Comparison of ENCODE assay signal across 11 mouse cellular contexts in genomic region chr13:63701199-63702175, GRCm38 (mm10).
DNase-seq lines count a peak whose midpoint lies in the region; ATAC-seq and TF ChIP-seq lines count a peak whose summit lies in the region.
"Had no signal": no experiment of that assay in that cellular context is flagged by ENCODE, and none has a peak within 500 bp of the region (broad histone marks: within the 10 kb centered on the region; RNA-seq: fewer than 3 reads in every experiment).

No protein-coding gene starts in this region.

- DNase-seq in hindbrain, embryonic 10.5 days (ENCODE audit: low spot score) = peak; percentile 14
- DNase-seq in hindbrain, embryonic 11.5 days (ENCODE audit: low spot score) = no peak
- peak; percentile 6 for DNase-seq in CD4-positive, CD25-positive, alpha-beta regulatory T cell, adult 2 months (ENCODE audit: low read depth, low spot score)
- peak; percentile 12 for DNase-seq in hindbrain, postnatal 0 days (ENCODE audit: low spot score)
- no peak for DNase-seq in thymus, postnatal 10 days (ENCODE audit: low spot score in 2 of 2)
- DNase-seq in urinary bladder, postnatal 4 days (ENCODE audit: low spot score in 2 of 2) = no peak
- DNase-seq in cerebellum, postnatal 14 days = no peak
- DNase-seq: adrenal gland, postnatal 14 days; heart, postnatal 36 days; liver, embryonic 13.5 days had no signal

- no peaks in the 10 kb centered on the region for H3K27me3 ChIP-seq in hindbrain, embryonic 10.5 days (ENCODE audit: insufficient read depth, poor library complexity, severe bottlenecking)
- no peaks in the 10 kb centered on the region for H3K27me3 ChIP-seq in hindbrain, embryonic 11.5 days (ENCODE audit: control insufficient read depth, insufficient read depth, low read length)
- H3K27me3 ChIP-seq in hindbrain, postnatal 0 days (ENCODE audit: insufficient read depth, low read length) = no peaks in the 10 kb centered on the region
- peaks cover 7% of the 10 kb centered on the region for H3K27me3 ChIP-seq in myocyte (ENCODE audit: control insufficient read depth, insufficient read depth, insufficient read length)
- H3K27me3 ChIP-seq: liver, embryonic 13.5 days had no signal

- TF ChIP-seq CTCF in hindbrain, postnatal 0 days (IDR thresholded peaks at IDR 0.05; ENCODE audit: low read depth) = no peak

- peak overlapping the region; percentile 60 for H3K27ac ChIP-seq in hindbrain, embryonic 10.5 days
- no peak overlapping the region for H3K27ac ChIP-seq in hindbrain, embryonic 11.5 days (ENCODE audit: low read depth, low read length)
- peak overlapping the region; percentile 29; the same call in 1 of the 2 replicates for H3K27ac ChIP-seq in hindbrain, postnatal 0 days
- H3K27ac ChIP-seq: liver, embryonic 13.5 days had no signal

- no peaks in the 10 kb centered on the region for H3K9me3 ChIP-seq in hindbrain, embryonic 10.5 days
- H3K9me3 ChIP-seq in hindbrain, embryonic 11.5 days (ENCODE audit: control insufficient read depth, low read length) = no peaks in the 10 kb centered on the region
- no peaks in the 10 kb centered on the region for H3K9me3 ChIP-seq in hindbrain, postnatal 0 days (ENCODE audit: low read length)
- H3K9me3 ChIP-seq: liver, embryonic 13.5 days had no signal

- H3K4me3 ChIP-seq in hindbrain, embryonic 10.5 days = no peak overlapping the region
- no peak overlapping the region for H3K4me3 ChIP-seq in hindbrain, embryonic 11.5 days (ENCODE audit: low read depth, low read length)
- H3K4me3 ChIP-seq in hindbrain, postnatal 0 days (ENCODE audit: low read length) = no peak overlapping the region
- no peak overlapping the region for H3K4me3 ChIP-seq in myocyte
- H3K4me3 ChIP-seq: liver, embryonic 13.5 days had no signal

- no peaks in the 10 kb centered on the region for H3K36me3 ChIP-seq in hindbrain, embryonic 10.5 days
- no peaks in the 10 kb centered on the region for H3K36me3 ChIP-seq in hindbrain, embryonic 11.5 days (ENCODE audit: control insufficient read depth, insufficient read depth, low read length)
- no peaks in the 10 kb centered on the region for H3K36me3 ChIP-seq in hindbrain, postnatal 0 days (ENCODE audit: insufficient read depth, low read length)
- H3K36me3 ChIP-seq in myocyte (ENCODE audit: control insufficient read depth, insufficient read depth) = no peaks in the 10 kb centered on the region
- H3K36me3 ChIP-seq: liver, embryonic 13.5 days had no signal

- 41% methylated on average over 9 of the region's 9 CpGs for WGBS in hindbrain, embryonic 10.5 days
- WGBS in hindbrain, embryonic 11.5 days = 38% methylated on average over 9 of the region's 9 CpGs
- WGBS in hindbrain, postnatal 0 days = 39% methylated on average over 9 of the region's 9 CpGs

- peaks cover 13% of the 10 kb centered on the region for H3K4me1 ChIP-seq in hindbrain, embryonic 10.5 days (replicated peaks)
- H3K4me1 ChIP-seq in hindbrain, embryonic 11.5 days (replicated peaks; ENCODE audit: control insufficient read depth, insufficient read depth, low read length) = no peaks in the 10 kb centered on the region
- no peaks in the 10 kb centered on the region for H3K4me1 ChIP-seq in hindbrain, postnatal 0 days (ENCODE audit: insufficient read depth, low read length)

- H3ac ChIP-seq in myocyte (ENCODE audit: control insufficient read depth, insufficient read length) = no peak overlapping the region

- TF ChIP-seq POLR2A in myocyte (IDR thresholded peaks at IDR 0.05; ENCODE audit: insufficient read length, low read depth) = no peak

- no peak overlapping the region for H3K9ac ChIP-seq in hindbrain, embryonic 11.5 days (ENCODE audit: low read depth, low read length)
- H3K9ac ChIP-seq in hindbrain, postnatal 0 days (replicated peaks; ENCODE audit: low read length) = no peak overlapping the region
- H3K9ac ChIP-seq: liver, embryonic 13.5 days had no signal

- no peak for ATAC-seq in hindbrain, embryonic 11.5 days (ENCODE audit: low FRiP score)
- ATAC-seq in hindbrain, postnatal 0 days = peak; percentile 38; the same call in 1 of the 2 replicates

- H3K4me2 ChIP-seq in hindbrain, embryonic 11.5 days (replicated peaks; ENCODE audit: low read depth, low read length) = no peak overlapping the region
- no peak overlapping the region for H3K4me2 ChIP-seq in hindbrain, postnatal 0 days (ENCODE audit: low read depth, low read length)
- peak overlapping the region; percentile 20 for H3K4me2 ChIP-seq in myocyte (ENCODE audit: low read depth)
- H3K4me2 ChIP-seq: liver, embryonic 13.5 days had no signal

- H3K79me2 ChIP-seq in myocyte (ENCODE audit: control insufficient read depth, insufficient read depth) = no peaks in the 10 kb centered on the region

TF ChIP-seq in myocyte, 11 proteins besides CTCF, POLR2A, EP300 and RAD21:
- TF ChIP-seq TCF12 (IDR thresholded peaks at IDR 0.05; ENCODE audit: insufficient read depth, poor library complexity, severe bottlenecking) = no peak
- no peak for TF ChIP-seq REST (IDR thresholded peaks at IDR 0.05; ENCODE audit: insufficient read depth, insufficient read length)
- TF ChIP-seq USF1 (IDR thresholded peaks at IDR 0.05; ENCODE audit: low read depth) = no peak
- no peak for TF ChIP-seq MYOG (IDR thresholded peaks at IDR 0.05; ENCODE audit: control insufficient read depth in 1 of 3, insufficient read depth in 1 of 3, insufficient read length in 2 of 3, low read depth in 2 of 3)
- no peak for TF ChIP-seq SRF (IDR thresholded peaks at IDR 0.05; ENCODE audit: control insufficient read depth, insufficient read length, low read depth)
- no peak for TF ChIP-seq TCF3 (IDR thresholded peaks at IDR 0.05; ENCODE audit: insufficient read length, low read depth)
- TF ChIP-seq CEBPB (IDR thresholded peaks at IDR 0.05; ENCODE audit: insufficient read depth, poor library complexity, severe bottlenecking) = no peak
- no peak for TF ChIP-seq POLR2AphosphoS2 (IDR thresholded peaks at IDR 0.05; ENCODE audit: insufficient read length, low read depth)
- TF ChIP-seq MYOD1 (IDR thresholded peaks at IDR 0.05; ENCODE audit: control insufficient read depth in 1 of 3, insufficient read length in 2 of 3, low read depth in 2 of 3) = no peak
- no peak for TF ChIP-seq MAX (IDR thresholded peaks at IDR 0.05; ENCODE audit: low read depth)
- no peak for TF ChIP-seq E2F4 (IDR thresholded peaks at IDR 0.05; ENCODE audit: insufficient read depth)

Comparison
In these comparisons a context has a peak if more than half of its experiments do, and no peak if none do; other contexts are left out.
1. DNase-seq: peak in hindbrain, embryonic 10.5 days (single experiment), CD4-positive, CD25-positive, alpha-beta regulatory T cell, adult 2 months (single experiment) and hindbrain, postnatal 0 days (single experiment); none in hindbrain, embryonic 11.5 days (single experiment), thymus, postnatal 10 days (0 of 2), urinary bladder, postnatal 4 days (0 of 2) and cerebellum, postnatal 14 days (0 of 2).